Mouse (Mus musculus) CH12.LX (cell line): Measurements from ENCODE around the gene Clba1. TPM values are rescaled to one million over a fixed set of nuclear protein-coding genes. Genes with fewer than 3 reads are reported as not detected.

ENCODE experiments used
- DNase-seq: peaks from one replicate; pipeline ENCODE4 v3.0.0-alpha.2; 2013; ENCODE audit errors: extremely low read depth
- H3K27ac ChIP-seq: 2 replicates; pipeline ENCODE4 v1.5.1; 2012; ENCODE audit warnings: low read depth, mild to moderate bottlenecking, control low read depth, moderate library complexity; ENCODE audit not compliant: insufficient read depth
- H3K27me3 ChIP-seq: replicated peaks from 2 replicates; pipeline ENCODE3; 2012; ENCODE audit warnings: inconsistent platforms
- H3K36me3 ChIP-seq, 2 experiments: replicated peaks in 1 of 2; 2 replicates each; pipeline versions ENCODE3 to v1.6.1; 2012; ENCODE audit warnings: inconsistent platforms in 1 of 2, low read length in 1 of 2, mild to moderate bottlenecking in 1 of 2, mixed read lengths in 1 of 2, moderate library complexity in 1 of 2; ENCODE audit not compliant: control insufficient read depth in 1 of 2, insufficient read depth in 1 of 2
- H3K4me1 ChIP-seq, 2 experiments: 2 replicates each; pipeline ENCODE4 v1.6.1; 2012; ENCODE audit warnings: inconsistent platforms in 1 of 2, moderate library complexity in 1 of 2; ENCODE audit not compliant: insufficient read depth in 2 of 2, control insufficient read depth in 1 of 2
- H3K4me2 ChIP-seq: 2 replicates; pipeline ENCODE4 v1.6.1; 2012; ENCODE audit warnings: low read depth, mild to moderate bottlenecking, control low read depth; ENCODE audit not compliant: poor library complexity, insufficient read depth, severe bottlenecking
- H3K4me3 ChIP-seq, 3 experiments: fragments of 150-350 bp in 1 of 3; sonication (generic) in 1 of 3; replicated peaks in 1 of 3; 2 replicates each; pipeline versions ENCODE3 to v1.5.1; 2011 to 2012; ENCODE audit warnings: low read depth in 2 of 3, low read length in 2 of 3, mild to moderate bottlenecking in 2 of 3, moderate library complexity in 2 of 3, control low read depth in 1 of 3, improper control_type of control experiment in 1 of 3, inconsistent platforms in 1 of 3, mixed read lengths in 1 of 3; ENCODE audit not compliant: poor library complexity in 1 of 3
- H3K79me2 ChIP-seq: replicated peaks from 2 replicates; pipeline ENCODE4 v1.6.1; 2012; ENCODE audit warnings: mild to moderate bottlenecking, moderate library complexity; ENCODE audit not compliant: control insufficient read depth, poor library complexity, insufficient read depth, severe bottlenecking; ENCODE audit errors: extremely low read depth
- H3K9ac ChIP-seq: 2 replicates; pipeline ENCODE4 v1.6.1; 2012; ENCODE audit warnings: low read depth, mild to moderate bottlenecking, control low read depth, moderate library complexity; ENCODE audit not compliant: insufficient read depth
- H3K9me3 ChIP-seq: replicated peaks from 2 replicates; pipeline ENCODE3; 2012; ENCODE audit warnings: low read length, inconsistent platforms, mixed read lengths
- CHD2 ChIP-seq: IDR thresholded peaks from 2 replicates; pipeline ENCODE4 v1.6.1; 2011; ENCODE audit warnings: low read length, improper control_type of control experiment
- E2F4 ChIP-seq: IDR thresholded peaks from 2 replicates; pipeline ENCODE4 v1.6.1; 2011; ENCODE audit warnings: low read depth, low read length, improper control_type of control experiment; ENCODE audit not compliant: insufficient replicate concordance
- ELF1 ChIP-seq: IDR thresholded peaks from 2 replicates; pipeline ENCODE4 v1.6.1; 2014; ENCODE audit warnings: low read depth, mild to moderate bottlenecking, inconsistent platforms, low read length, improper control_type of control experiment
- EP300 ChIP-seq: IDR thresholded peaks from 2 replicates; pipeline ENCODE4 v1.6.1; 2011; ENCODE audit warnings: low read length, improper control_type of control experiment
- GABPA ChIP-seq: IDR thresholded peaks from 2 replicates; pipeline ENCODE4 v1.6.1; 2012; ENCODE audit warnings: low read depth, low read length, improper control_type of control experiment, inconsistent platforms; ENCODE audit not compliant: insufficient replicate concordance
- MAFK ChIP-seq: IDR thresholded peaks from 2 replicates; pipeline ENCODE4 v1.6.1; 2011; ENCODE audit warnings: low read length, improper control_type of control experiment; ENCODE audit not compliant: insufficient replicate concordance
- MAX ChIP-seq: IDR thresholded peaks from 2 replicates; pipeline ENCODE4 v1.6.1; 2011; ENCODE audit warnings: low read length, improper control_type of control experiment
- MAZ ChIP-seq: IDR thresholded peaks from 2 replicates; pipeline ENCODE4 v1.6.1; 2012; ENCODE audit warnings: low read depth, mild to moderate bottlenecking, inconsistent platforms, low read length, improper control_type of control experiment, moderate library complexity
- MEF2A ChIP-seq: IDR thresholded peaks from 2 replicates; pipeline ENCODE4 v1.6.1; 2014; ENCODE audit warnings: low read depth, mild to moderate bottlenecking, inconsistent platforms, low read length, improper control_type of control experiment, borderline replicate concordance
- MYC ChIP-seq: IDR thresholded peaks from 2 replicates; pipeline ENCODE4 v1.6.1; 2011; ENCODE audit warnings: low read depth, mild to moderate bottlenecking, improper control_type of control experiment, low read length
- NRF1 ChIP-seq: IDR thresholded peaks from 2 replicates; pipeline ENCODE4 v1.6.1; 2014; ENCODE audit warnings: low read depth, mild to moderate bottlenecking, inconsistent platforms, low read length, improper control_type of control experiment, moderate library complexity
- PAX5 ChIP-seq: IDR thresholded peaks from 2 replicates; pipeline ENCODE4 v1.6.1; 2012; ENCODE audit warnings: low read length, inconsistent platforms, mixed read lengths
- POLR2A ChIP-seq: IDR thresholded peaks from 2 replicates; pipeline ENCODE4 v1.6.1; 2011; ENCODE audit warnings: low read depth, mild to moderate bottlenecking, improper control_type of control experiment, low read length
- SIN3A ChIP-seq: IDR thresholded peaks from 2 replicates; pipeline ENCODE4 v1.6.1; 2012; ENCODE audit warnings: low read length, improper control_type of control experiment, inconsistent platforms
- TBP ChIP-seq: conservative IDR thresholded peaks from 2 replicates; pipeline ENCODE4 v1.6.1; 2011; ENCODE audit warnings: low read depth, low read length, improper control_type of control experiment
- TCF12 ChIP-seq: IDR thresholded peaks from 2 replicates; pipeline ENCODE4 v1.6.1; 2014; ENCODE audit warnings: low read depth, mild to moderate bottlenecking, inconsistent platforms, low read length, improper control_type of control experiment
- UBTF ChIP-seq: IDR thresholded peaks from 2 replicates; pipeline ENCODE4 v1.6.1; 2012; ENCODE audit warnings: low read depth, mild to moderate bottlenecking, inconsistent platforms, low read length, improper control_type of control experiment, moderate library complexity
- USF1 ChIP-seq: IDR thresholded peaks from 2 replicates; pipeline ENCODE4 v1.6.1; 2014; ENCODE audit warnings: low read depth, mild to moderate bottlenecking, inconsistent platforms, low read length, improper control_type of control experiment
- USF2 ChIP-seq: conservative IDR thresholded peaks from 2 replicates; pipeline ENCODE4 v1.6.1; 2011; ENCODE audit warnings: low read depth, low read length, improper control_type of control experiment
- ZC3H11A ChIP-seq: IDR thresholded peaks from 2 replicates; pipeline ENCODE4 v1.6.1; 2012; ENCODE audit warnings: low read depth, mild to moderate bottlenecking, inconsistent platforms, low read length, improper control_type of control experiment
- ZNF384 ChIP-seq: IDR thresholded peaks from 2 replicates; pipeline ENCODE4 v1.6.1; 2012; ENCODE audit warnings: low read depth, low read length, improper control_type of control experiment, inconsistent platforms
- dilution Hi-C: fragments of 300-500 bp; cut with MboI; formaldehyde crosslinking; loops from 2 replicates; pipeline ENCODE4 v1.14.3; 2020; ENCODE audit warnings: low sequenced_read_pairs; ENCODE audit not compliant: extremely low pct_unique_long_range_greater_than_20kb, extremely low pct_ligation_motif_present
- in situ Hi-C: fragments of 300-500 bp; cut with MboI; formaldehyde crosslinking; loops from 3 replicates; pipeline ENCODE4 v1.14.3; 2019; ENCODE audit warnings: low sequenced_read_pairs, low pct_ligation_motif_present, low pct_unique_long_range_greater_than_20kb, mixed read lengths
- polyA plus RNA-seq: library from polyadenylated mRNA; unstranded; fragments of >175 nt; gene quantifications from 2 replicates; pipeline ENCODE4 v1.2.1, GENCODE M21; 2012; ENCODE audit warnings: low read depth; ENCODE audit not compliant: insufficient read length
- total RNA-seq, 2 experiments: library from RNA; depleted of rRNA; stranded (reverse); fragments of 300-350 nt in 1 of 2; fragments of >200 nt in 1 of 2; gene quantifications; 2 replicates each; pipeline ENCODE4 v1.2.3; 2012 to 2014

The Clba1 gene
- total and polyA plus RNA-seq, 3 experiments: 2.5 to 3.5 (median 3.5) TPM

DNA sequence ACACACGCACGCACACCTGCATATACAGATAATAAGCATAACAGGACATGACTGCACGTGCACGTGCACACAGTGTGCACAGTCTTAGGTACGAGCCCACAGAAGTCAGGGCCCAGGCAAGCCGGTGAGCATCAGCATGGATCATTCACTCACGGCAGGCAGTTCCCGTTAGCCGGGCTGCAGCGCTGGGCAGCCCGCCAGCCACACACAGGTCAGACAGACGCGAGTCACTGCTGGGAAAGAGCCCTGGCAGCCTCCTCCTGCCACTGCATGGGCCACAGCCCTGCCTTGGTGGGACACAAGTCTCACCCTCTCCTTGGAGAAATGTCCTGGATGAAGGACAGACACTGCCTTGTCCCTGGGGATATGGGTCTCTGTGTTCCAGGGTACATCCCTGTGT is 4.7 kb upstream of the Clba1 start:
- no peak overlapping the region for H3K4me3 ChIP-seq
- H3K27me3 ChIP-seq: peaks cover 7% of the 10 kb centered on the region
- H3K79me2 ChIP-seq: no peaks in the 10 kb centered on the region
- H3K36me3 ChIP-seq: no peaks in the 10 kb centered on the region
- H3K9me3 ChIP-seq: no peaks in the 10 kb centered on the region
- DNase-seq: no peak
- dilution Hi-C loops: no loop called here
- H3K4me1 ChIP-seq: peaks cover 22 to 41% of the 10 kb centered on the region in 2 experiments
- TF ChIP-seq CHD2 (no peak), MEF2A (no peak), GABPA (no peak), TBP (no peak), EP300 (no peak), NRF1 (no peak), ZC3H11A (no peak), USF1 (no peak)
- in situ Hi-C loops: no loop called here
- no peak overlapping the region for H3K4me2 ChIP-seq
- no peak overlapping the region for H3K27ac ChIP-seq
- H3K9ac ChIP-seq: no peak overlapping the region

DNA sequence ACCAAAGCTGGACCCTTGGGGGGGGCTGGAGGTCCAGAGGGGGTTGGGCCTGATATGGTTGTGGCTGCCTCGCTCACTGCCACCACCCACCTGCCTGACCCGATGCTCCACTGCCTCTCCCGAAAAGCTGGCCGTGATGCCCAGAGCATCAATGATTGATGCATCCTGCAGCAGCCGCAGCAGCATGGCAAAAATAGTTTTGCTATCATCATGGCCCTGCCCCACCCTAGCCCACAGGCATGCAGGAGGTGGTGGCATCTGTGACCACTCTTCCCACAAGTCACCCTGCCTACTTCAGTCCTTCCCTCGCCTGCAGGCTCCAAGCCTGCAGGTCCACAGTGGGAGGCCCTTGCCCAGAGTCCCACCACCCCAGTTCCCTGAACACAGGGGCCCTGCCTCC is 2.7 kb upstream of the Clba1 start:
- TF ChIP-seq EP300: no peak
- TF ChIP-seq MEF2A: no peak
- TF ChIP-seq USF2: no peak
- TF ChIP-seq MAX: no peak
- TF ChIP-seq MYC: no peak
- no peak for TF ChIP-seq E2F4
- TF ChIP-seq UBTF: no peak
- TF ChIP-seq USF1: no peak
- no peak for TF ChIP-seq GABPA
- no peak for TF ChIP-seq PAX5
- TF ChIP-seq ELF1: no peak
- no peak for TF ChIP-seq SIN3A
- TF ChIP-seq ZNF384: no peak
- no peak for TF ChIP-seq MAZ
- no peak for TF ChIP-seq POLR2A
- no peak for TF ChIP-seq ZC3H11A
- no peak for TF ChIP-seq TCF12
- no peak for TF ChIP-seq MAFK
- dilution Hi-C loops: no loop called here
- Histone ChIP-seq H3K27me3 (peaks cover 10% of the 10 kb centered on the region), H3K79me2 (no peaks in the 10 kb centered on the region), H3K27ac (no peak overlapping the region), H3K36me3 (peaks cover 0 to 1% of the 10 kb centered on the region in 2 experiments), H3K4me1 (peaks cover 7 to 29% of the 10 kb centered on the region in 2 experiments; a peak in 3 of 4 replicates), H3K4me2 (no peak overlapping the region), H3K4me3 (no peak overlapping the region), H3K9me3 (no peaks in the 10 kb centered on the region), H3K9ac (no peak overlapping the region)
- DNase-seq: no peak
- in situ Hi-C loops: no loop called here
